Mouse (Mus musculus) ES-Bruce4 (cell line): ENCODE results near the gene Ptprq.

Source experiments
- CTCF ChIP-seq: IDR thresholded peaks from one replicate; pipeline ENCODE4 v1.8.1; 2011; ENCODE audit warnings: low read depth, low read length
- EP300 ChIP-seq: IDR thresholded peaks from 2 replicates; pipeline ENCODE4 v1.6.1; 2011; ENCODE audit warnings: low read depth, low read length; ENCODE audit not compliant: insufficient read depth
- POLR2A ChIP-seq: IDR thresholded peaks from one replicate; pipeline ENCODE4 v1.8.1; 2011; ENCODE audit warnings: low read length; ENCODE audit not compliant: insufficient read depth

GRCm38 (mm10) chr10:107467819-107468218 lies 252.0 kb downstream of the Ptprq start:
- TF ChIP-seq CTCF = no peak
- TF ChIP-seq POLR2A = no peak
- TF ChIP-seq EP300 = no peak
